Mouse (Mus musculus): Measurements from ENCODE around the gene Adam3.

The Adam3 gene

GRCm38 (mm10) chr8:24725630-24726029 lies at the start of gene Adam3:
Gene Adam3, minus strand, starts transcription at chr8:24725852.
- no peak for DNase-seq (ENCODE audit: low spot score in 2 of 2)

GRCm38 (mm10) chr8:24724886-24725626 lies 596 bp downstream of the Adam3 start:
- no peak for DNase-seq (ENCODE audit: low spot score in 2 of 2)

Data from right cerebral cortex, postnatal 36 days (tissue).